Mouse (Mus musculus) liver, postnatal 0 days (tissue): ENCODE data around the gene Kif2a.

Source experiments
- CTCF ChIP-seq: sonication (generic); IDR thresholded peaks from 2 replicates; pipeline ENCODE4 v1.5.1; 2016; ENCODE audit warnings: antibody characterized with exemption, low read depth
- EP300 ChIP-seq: IDR thresholded peaks from 2 replicates; pipeline ENCODE4 v1.6.1; 2016; ENCODE audit warnings: antibody characterized with exemption, low read depth, mild to moderate bottlenecking

GRCm38 (mm10) chr13:107044229-107044628 lies 22.3 kb upstream of the Kif2a start:
- TF ChIP-seq CTCF: no peak
- TF ChIP-seq EP300: no peak
